Mouse (Mus musculus) adipocyte (in vitro differentiated cells): Measurements from ENCODE around the gene Cnn1.

ENCODE experiments used
- DNase-seq: peaks from one replicate; pipeline ENCODE4 v3.0.0-alpha.2; 2016; ENCODE audit warnings: low spot score

Gene Cnn1

GRCm38 (mm10) chr9:22098993-22099696, at the start of gene Cnn1:
Cnn1 (plus strand) TSS chr9:22099216.
- DNase-seq: no peak

- DNase-seq: no peak
Measured at GRCm38 (mm10) chr9:22049315-22049714, 49.7 kb upstream of the Cnn1 start.

GRCm38 (mm10) chr9:22049721-22050270, 49.2 kb upstream of the Cnn1 start:
- DNase-seq: no peak

DNA sequence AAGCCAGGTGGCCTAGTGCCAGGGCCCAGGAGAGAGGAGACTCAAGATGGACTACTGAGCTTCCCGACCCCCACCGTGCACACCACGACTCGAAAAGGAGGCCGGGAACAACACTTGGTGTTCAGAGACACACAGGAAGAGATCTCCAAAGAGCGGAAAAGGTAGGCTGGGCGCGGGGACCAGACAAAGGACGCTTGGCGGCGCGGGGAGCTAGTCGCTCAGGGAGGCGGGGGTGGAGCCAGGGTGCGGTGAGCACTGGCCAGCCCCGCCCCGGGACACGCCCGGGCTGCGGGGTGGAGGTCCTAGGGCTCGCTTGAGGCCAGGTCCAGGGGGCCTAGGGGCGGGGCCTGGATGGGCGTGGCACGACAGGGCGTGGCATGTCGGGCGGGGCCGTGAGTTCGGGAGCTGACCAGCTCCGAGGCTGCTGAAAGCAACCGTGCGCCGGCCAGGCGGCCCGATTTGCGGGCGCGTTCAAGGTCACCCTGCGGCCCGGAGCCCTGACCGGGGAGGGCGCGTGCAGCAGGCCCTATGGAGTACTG, 48.6 kb upstream of the Cnn1 start:
- DNase-seq: no peak

DNA sequence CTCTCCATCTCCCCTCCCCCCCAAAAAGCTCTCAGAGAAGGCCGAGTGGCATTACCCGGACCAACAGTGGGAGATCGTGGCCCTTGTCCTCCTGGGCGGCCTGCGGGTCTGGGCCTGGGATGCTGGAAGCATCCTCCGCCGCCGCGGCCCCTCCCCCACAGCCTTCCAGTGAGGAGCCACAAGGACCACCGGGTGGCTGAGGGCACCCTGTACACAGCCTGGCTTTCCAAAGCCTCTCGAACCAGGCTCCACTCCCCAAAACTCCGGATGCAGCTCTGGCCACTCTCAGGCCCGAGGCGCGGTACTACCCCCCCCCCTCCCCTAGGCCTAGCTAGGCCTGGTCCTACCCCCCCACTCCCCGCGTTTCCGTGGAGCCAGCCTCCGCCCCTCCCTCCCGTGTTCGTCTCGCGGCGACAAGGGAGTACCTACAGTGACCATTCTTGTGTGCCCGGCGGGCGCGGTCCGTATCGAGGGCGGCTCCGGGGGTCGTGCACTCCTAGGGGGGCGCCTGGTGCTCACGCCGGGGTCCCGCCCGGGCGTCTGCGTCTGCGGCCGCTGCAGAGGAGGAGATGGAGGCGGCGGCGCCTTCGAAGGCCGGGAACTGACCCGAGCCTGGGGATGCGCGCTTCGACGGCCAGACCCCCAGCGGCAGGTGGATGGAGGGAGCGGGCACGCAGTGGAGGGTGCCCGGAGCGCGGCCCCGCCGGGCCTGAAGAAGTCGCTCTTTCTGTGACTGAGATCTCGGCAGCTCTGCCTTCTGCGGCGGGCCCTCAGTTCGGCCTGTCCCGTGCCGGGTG, 47.7 kb upstream of the Cnn1 start:
- no peak for DNase-seq

- DNase-seq: no peak
Measured at GRCm38 (mm10) chr9:22051958-22052254, 47.1 kb upstream of the Cnn1 start, which contains the start of gene Elavl3. Elavl3 (minus strand) TSS chr9:22052023.

GRCm38 (mm10) chr9:22053657-22054056, 45.4 kb upstream of the Cnn1 start:
- DNase-seq: no peak

GRCm38 (mm10) chr9:22054411-22055076, 44.5 kb upstream of the Cnn1 start:
- DNase-seq: no peak

GRCm38 (mm10) chr9:22055713-22056112, 43.3 kb upstream of the Cnn1 start:
- no peak for DNase-seq

- no peak for DNase-seq
Measured at GRCm38 (mm10) chr9:22056303-22056910, 42.6 kb upstream of the Cnn1 start.

GRCm38 (mm10) chr9:22057031-22057517, 41.9 kb upstream of the Cnn1 start:
- no peak for DNase-seq

DNA sequence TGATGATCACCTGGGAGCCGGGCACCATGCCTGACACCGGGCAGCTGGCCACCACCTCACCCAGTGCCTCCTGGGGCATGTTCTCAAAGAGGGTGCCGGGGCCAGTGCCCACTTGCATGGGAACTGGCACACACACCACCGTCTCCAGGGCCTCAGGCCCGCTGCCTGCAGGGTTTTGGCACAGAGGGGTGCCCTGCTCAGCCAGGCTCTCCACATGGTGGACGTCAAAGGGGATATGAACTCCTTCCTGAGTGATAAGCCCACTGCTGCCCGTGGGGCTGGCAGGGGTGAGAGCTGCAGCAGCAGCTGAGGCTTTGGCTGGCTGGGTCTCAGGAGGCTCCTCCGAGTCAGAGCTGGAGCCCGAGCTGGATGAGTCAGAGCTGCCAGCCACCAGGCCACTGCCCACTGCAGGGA, 41.0 kb upstream of the Cnn1 start:
- DNase-seq: peak; percentile 22

- DNase-seq: no peak
Measured at GRCm38 (mm10) chr9:22061339-22061738, 37.7 kb upstream of the Cnn1 start.

- DNase-seq: no peak
Measured at GRCm38 (mm10) chr9:22064341-22064740, 34.7 kb upstream of the Cnn1 start.

DNA sequence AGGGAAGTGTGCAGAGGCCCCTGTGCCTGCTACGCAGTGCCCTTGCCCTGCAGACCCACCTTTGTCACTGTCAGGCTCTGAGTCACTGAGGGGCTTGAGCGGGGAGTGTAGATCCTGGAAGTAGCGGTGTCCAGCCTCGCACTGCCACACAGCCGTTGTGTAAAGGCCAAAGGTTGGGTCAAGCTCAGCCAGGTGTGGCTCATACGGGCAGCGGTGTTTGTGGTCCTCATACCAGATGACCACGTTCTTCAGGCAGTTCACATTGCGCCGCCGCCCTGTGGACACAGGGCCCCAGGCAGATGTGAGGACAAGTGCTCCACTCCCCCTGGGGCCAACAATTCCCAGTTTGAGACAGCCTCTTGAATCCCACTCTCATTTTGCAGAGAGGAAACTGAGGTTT, 33.4 kb upstream of the Cnn1 start:
- DNase-seq: no peak

GRCm38 (mm10) chr9:22066433-22066832, 32.6 kb upstream of the Cnn1 start:
- peak; percentile 67 for DNase-seq

DNA sequence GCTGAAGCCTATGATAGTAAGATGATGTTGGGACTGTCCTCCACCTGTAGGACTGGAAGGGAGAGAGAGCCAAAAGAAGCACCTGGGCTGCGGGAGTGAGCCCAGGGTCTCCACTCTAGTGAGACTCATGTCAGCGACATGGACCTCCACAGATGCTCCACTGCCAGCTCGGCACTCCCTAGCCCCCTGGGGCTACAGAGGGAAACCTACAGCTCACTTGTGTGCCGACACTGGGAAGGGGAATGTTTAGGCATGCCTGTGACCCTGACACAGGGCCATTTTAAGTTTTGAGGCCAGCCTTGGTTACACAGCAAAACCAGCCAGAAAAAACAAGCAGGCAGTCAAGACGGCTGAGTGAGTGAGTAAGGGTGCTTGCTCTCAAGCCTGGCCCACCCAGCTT, 31.8 kb upstream of the Cnn1 start:
- no peak for DNase-seq

DNA sequence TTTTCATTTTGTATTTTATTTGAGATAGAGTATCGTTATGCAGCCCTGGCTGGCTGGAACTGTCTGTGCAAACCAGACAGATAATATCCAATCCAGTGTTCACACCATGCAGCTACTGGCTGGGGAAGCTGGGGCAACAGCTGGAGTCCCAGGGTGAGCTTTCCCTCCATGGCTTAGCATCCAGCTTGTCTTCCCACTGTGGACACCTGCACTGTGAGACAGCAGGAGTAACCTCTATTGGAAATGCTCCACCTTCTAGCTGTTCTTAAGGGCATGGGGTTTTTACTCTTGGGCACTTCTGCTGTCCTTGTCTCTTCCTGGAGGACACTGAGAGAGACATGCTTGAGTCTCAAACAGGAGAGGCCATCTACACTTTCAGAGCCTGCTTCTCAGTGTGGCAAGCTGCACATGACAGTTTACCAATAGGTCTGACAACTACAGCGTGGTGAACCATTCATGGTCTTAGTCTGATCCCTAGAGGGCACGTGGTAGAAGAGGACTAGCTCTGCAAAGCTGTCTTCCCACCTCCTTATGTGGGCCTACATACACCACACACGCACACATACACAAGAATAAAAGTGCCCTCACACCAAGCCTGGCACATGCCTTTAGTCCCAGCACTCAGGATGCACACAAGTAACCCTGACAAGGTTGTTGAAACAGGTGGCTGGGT, 29.0 kb upstream of the Cnn1 start:
- DNase-seq: no peak

GRCm38 (mm10) chr9:22070791-22071573, 28.0 kb upstream of the Cnn1 start, which contains the start of the genes Gm49318 and Zfp653:
Gm49318 (minus strand) TSS chr9:22071259.
Zfp653 (minus strand) TSS chr9:22071376.
- DNase-seq: peak; percentile 98

GRCm38 (mm10) chr9:22072276-22072675, 26.7 kb upstream of the Cnn1 start:
- DNase-seq: no peak
